Mouse (Mus musculus) large intestine, adult 2 months (tissue): ENCODE data around the gene Sat2. TPM values are rescaled to one million over a fixed set of nuclear protein-coding genes. Genes with fewer than 3 reads are reported as not detected.
A peak's percentile ranks its signal among the peaks of the same experiment; 100 is the strongest.
"Not testable (repeated sequence)": the region's sequence is repeated elsewhere in the genome, so short reads cannot be mapped to it uniquely, and the experiment has no call there.

Source experiments
- DNase-seq: peaks from one replicate; pipeline ENCODE4 v3.0.0-alpha.2; 2012; ENCODE audit warnings: low read depth, low spot score
- WGBS: fragments of 180-500 bp; shearing (Covaris S2); methylation state at CpG from one replicate; pipeline ENCODE4 v1.1.7; 2018; 5-methylcytosine and 5-hydroxymethylcytosine counted together
- polyA plus RNA-seq: library from polyadenylated mRNA; depleted of rRNA; stranded (reverse); fragments of >200 nt; gene quantifications from 2 replicates; pipeline ENCODE4 v1.2.3, GENCODE M21; 2012

Sat2 gene
- polyA plus RNA-seq, 1 experiment = 1.9 TPM

GRCm38 (mm10) chr11:69624339-69624738 lies 2.5 kb downstream of the Sat2 start:
- DNase-seq = not testable (repeated sequence)
- WGBS = 72% methylated on average over 2 of the region's 2 CpGs

GRCm38 (mm10) chr11:69628286-69628685 lies 6.5 kb downstream of the Sat2 start:
- peak; percentile 70 for DNase-seq
- WGBS = 35% methylated on average over 6 of the region's 6 CpGs

GRCm38 (mm10) chr11:69629802-69630201 lies 8.0 kb downstream of the Sat2 start:
- DNase-seq = no peak
- 62% methylated on average over 1 of the region's 1 CpGs for WGBS

GRCm38 (mm10) chr11:69632284-69633089 lies 10.7 kb downstream of the Sat2 start, which contains the start of gene Fxr2:
Gene Fxr2 (plus strand): TSS chr11:69632990.
- peak; percentile 100 for DNase-seq
- under 1% methylated on average over 55 of the region's 56 CpGs for WGBS

GRCm38 (mm10) chr11:69633128-69633866 lies 11.5 kb downstream of the Sat2 start:
- WGBS = under 1% methylated on average over 48 of the region's 50 CpGs
- no peak for DNase-seq

- WGBS = 61% methylated on average over 3 of the region's 3 CpGs
- DNase-seq = no peak
Observed at GRCm38 (mm10) chr11:69635471-69635870, 13.6 kb downstream of the Sat2 start.

- WGBS = 82% methylated on average over 5 of the region's 5 CpGs
Observed at GRCm38 (mm10) chr11:69645860-69646259, 24.0 kb downstream of the Sat2 start.

GRCm38 (mm10) chr11:69653399-69653798 lies 31.6 kb downstream of the Sat2 start:
- DNase-seq = no peak
- 74% methylated on average over 5 of the region's 5 CpGs for WGBS

More at GRCm38 (mm10) chr11:69645860-69646259, 24.0 kb downstream of the Sat2 start:
- no peak for DNase-seq

GRCm38 (mm10) chr11:69654760-69655159 lies 32.9 kb downstream of the Sat2 start:
- no peak for DNase-seq
- 40% methylated on average over 9 of the region's 9 CpGs for WGBS

- no peak for DNase-seq
Observed at GRCm38 (mm10) chr11:69655264-69656064, 33.6 kb downstream of the Sat2 start, which contains the start of gene Sox15. Gene Sox15 (plus strand): TSS chr11:69655314.

GRCm38 (mm10) chr11:69656065-69656455 lies 34.2 kb downstream of the Sat2 start:
- 65% methylated on average over 5 of the region's 5 CpGs for WGBS
- DNase-seq = no peak

More at GRCm38 (mm10) chr11:69655264-69656064, 33.6 kb downstream of the Sat2 start, which contains the start of gene Sox15:
- WGBS = 48% methylated on average over 34 of the region's 34 CpGs

- 73% methylated on average over 10 of the region's 10 CpGs for WGBS
- no peak for DNase-seq
Observed at GRCm38 (mm10) chr11:69656617-69657461, 35.0 kb downstream of the Sat2 start.

GRCm38 (mm10) chr11:69657462-69657881 lies 35.6 kb downstream of the Sat2 start:
- DNase-seq = no peak
- 84% methylated on average over 15 of the region's 15 CpGs for WGBS

- WGBS = 22% methylated on average over 3 of the region's 3 CpGs
- no peak for DNase-seq
Observed at GRCm38 (mm10) chr11:69661221-69661881, 39.5 kb downstream of the Sat2 start.

- peak; percentile 82 for DNase-seq
- WGBS = under 1% methylated on average over 48 of the region's 48 CpGs
Observed at GRCm38 (mm10) chr11:69662213-69662966, 40.6 kb downstream of the Sat2 start, which contains the start of gene Mpdu1. Gene Mpdu1 (minus strand): TSS chr11:69662642.

GRCm38 (mm10) chr11:69662967-69663671 lies 41.3 kb downstream of the Sat2 start:
- 60% methylated on average over 13 of the region's 13 CpGs for WGBS

GRCm38 (mm10) chr11:69663795-69664194 lies 42.0 kb downstream of the Sat2 start:
- WGBS = 61% methylated on average over 6 of the region's 6 CpGs
- DNase-seq = no peak

More at GRCm38 (mm10) chr11:69662967-69663671, 41.3 kb downstream of the Sat2 start:
- no peak for DNase-seq
